Mouse (Mus musculus) kidney, postnatal 0 days (tissue): ENCODE data around the gene Rpa2. TPM values are rescaled to one million over a fixed set of nuclear protein-coding genes. Genes with fewer than 3 reads are reported as not detected.

Experiments
- ATAC-seq: fragments of 200-750 bp; cut with Nextera tagmentation; replicated peaks from 2 replicates; pipeline ENCODE4 v1.8.0; 2017; ENCODE audit warnings: low read depth, moderate number of reproducible peaks, moderate TSS enrichment, moderate library complexity; ENCODE audit not compliant: low FRiP score
- DNase-seq: peaks from one replicate; pipeline ENCODE4 v3.0.0-alpha.2; 2016; ENCODE audit warnings: low spot score
- H3K27ac ChIP-seq: fragments of 300-500 bp; sonication (generic); 2 replicates; pipeline ENCODE4 v1.5.1; 2014; ENCODE audit warnings: mild to moderate bottlenecking
- H3K27me3 ChIP-seq: fragments of 300-500 bp; sonication (generic); 2 replicates; pipeline ENCODE4 v1.6.1; 2014; ENCODE audit warnings: low read length, mixed read lengths; ENCODE audit not compliant: insufficient read depth
- H3K36me3 ChIP-seq: fragments of 300-500 bp; sonication (generic); 2 replicates; pipeline ENCODE4 v1.6.1; 2014; ENCODE audit warnings: low read length, mixed read lengths; ENCODE audit not compliant: insufficient read depth
- H3K4me1 ChIP-seq: fragments of 300-500 bp; sonication (generic); replicated peaks from 2 replicates; pipeline ENCODE4 v1.6.1; 2014; ENCODE audit warnings: antibody characterized with exemption, low read length, mixed read lengths; ENCODE audit not compliant: insufficient read depth
- H3K4me2 ChIP-seq: fragments of 300-500 bp; sonication (generic); 2 replicates; pipeline ENCODE4 v1.6.1; 2014; ENCODE audit warnings: mild to moderate bottlenecking, low read length, moderate library complexity, mixed read lengths
- H3K4me3 ChIP-seq: fragments of 300-500 bp; sonication (generic); replicated peaks from 2 replicates; pipeline ENCODE4 v1.5.1; 2014; ENCODE audit warnings: low read depth, low read length
- H3K9ac ChIP-seq: fragments of 300-500 bp; sonication (generic); 2 replicates; pipeline ENCODE4 v1.6.1; 2014; ENCODE audit warnings: low read depth, low read length
- H3K9me3 ChIP-seq: fragments of 300-500 bp; sonication (generic); replicated peaks from 2 replicates; pipeline ENCODE4 v1.6.1; 2016; ENCODE audit warnings: low read length, inconsistent platforms, mixed read lengths
- CTCF ChIP-seq: IDR thresholded peaks from 2 replicates; pipeline ENCODE4 v1.5.1; 2016; ENCODE audit warnings: antibody characterized with exemption, low read depth, mild to moderate bottlenecking, moderate library complexity
- WGBS: fragments of 180-500 bp; shearing (Covaris S2); extraction: QIAGEN DNeasy Blood & Tissue Kit; methylation state at CpG from one replicate; pipeline ENCODE4 v1.1.7; 2014; 5-methylcytosine and 5-hydroxymethylcytosine counted together
- polyA plus RNA-seq: library from polyadenylated mRNA; unstranded; fragments of >200 nt; fragmentation: Nextera tagmentation; extraction: Ambion mirVana; gene quantifications from 2 replicates; pipeline ENCODE4 v1.2.1, GENCODE M21; 2015

The Rpa2 gene
- polyA plus RNA-seq, 1 experiment from 2014 or later: 60.0 TPM

- Histone ChIP-seq H3K27me3 (no peaks in the 10 kb centered on the region), H3K4me2 (no peak overlapping the region), H3K36me3 (no peaks in the 10 kb centered on the region), H3K9ac (no peak overlapping the region), H3K4me1 (no peaks in the 10 kb centered on the region), H3K27ac (no peak overlapping the region), H3K4me3 (no peak overlapping the region), H3K9me3 (no peaks in the 10 kb centered on the region)
- TF ChIP-seq CTCF: peak; percentile 17; the same call in 1 of the 2 replicates
- ATAC-seq (no peak), DNase-seq (no peak)
- 58% methylated on average over 2 of the region's 2 CpGs for WGBS
Observed at GRCm38 (mm10) chr4:132818442-132818841, 50.3 kb downstream of the Rpa2 start.

- H3K27me3 ChIP-seq: no peaks in the 10 kb centered on the region
Observed at GRCm38 (mm10) chr4:132823614-132824366, 55.7 kb downstream of the Rpa2 start.

More at GRCm38 (mm10) chr4:132823614-132824366, 55.7 kb downstream of the Rpa2 start:
- no peak overlapping the region for H3K9ac ChIP-seq
- DNase-seq (peak; percentile 65), ATAC-seq (no peak)
- TF ChIP-seq CTCF: peak; percentile 78
- no peaks in the 10 kb centered on the region for H3K4me1 ChIP-seq
- H3K36me3 ChIP-seq: peaks cover 20% of the 10 kb centered on the region
- no peak overlapping the region for H3K27ac ChIP-seq
- no peak overlapping the region for H3K4me2 ChIP-seq
- WGBS: 68% methylated on average over 8 of the region's 8 CpGs
- no peaks in the 10 kb centered on the region for H3K9me3 ChIP-seq
- H3K4me3 ChIP-seq: no peak overlapping the region

Other genes with a start within 250 kb of the Rpa2 start
- gene Atpif1, start 234.7 kb upstream of the Rpa2 start, polyA plus RNA-seq: 1,652 and 1,801 TPM in 2 replicates
- 162 and 170 TPM in 2 replicates for gene Dnajc8, start 232.8 kb upstream of the Rpa2 start, polyA plus RNA-seq
- 0.64 and 0.75 TPM in 2 replicates for gene Ptafr, start 204.3 kb upstream of the Rpa2 start, polyA plus RNA-seq
- gene Eya3, start 129.3 kb upstream of the Rpa2 start, polyA plus RNA-seq: 12.8 and 15.2 TPM in 2 replicates
- gene Xkr8, start 35.8 kb upstream of the Rpa2 start, polyA plus RNA-seq: 4.2 and 4.4 TPM in 2 replicates
- 9.0 and 9.5 TPM in 2 replicates for gene Smpdl3b, start 11.1 kb upstream of the Rpa2 start, polyA plus RNA-seq
- gene Themis2, start 28.1 kb downstream of the Rpa2 start, polyA plus RNA-seq: 1.0 TPM in 2 replicates
- 37.5 and 37.8 TPM in 2 replicates for gene Ppp1r8, start 74.8 kb downstream of the Rpa2 start, polyA plus RNA-seq
- gene Stx12, start 116.2 kb downstream of the Rpa2 start, polyA plus RNA-seq: 59.5 and 60.7 TPM in 2 replicates
- 44.8 and 47.1 TPM in 2 replicates for gene Fam76a, start 154.2 kb downstream of the Rpa2 start, polyA plus RNA-seq
- gene Fgr, start 205.8 kb downstream of the Rpa2 start, polyA plus RNA-seq: 0.47 and 0.51 TPM in 2 replicates
- gene Ahdc1, start 242.9 kb downstream of the Rpa2 start, polyA plus RNA-seq: 6.4 and 6.7 TPM in 2 replicates